Mouse (Mus musculus): ENCODE measurements at regions not wholly inside any gene's neighbourhood (a gene's known extent, or its start where the extent isn't known, plus 50 kb on each side); places are given as distances from the start of the nearest gene placed in this dataset.

GRCm38 (mm10) chr10:96757311-96757710 is 140.5 kb downstream of the Btg1 start:
- no peak for DNase-seq (ENCODE audit: low spot score in 2 of 2)
- intact Hi-C loops (cut with DNase I): loop anchor here (10.0 kb wide), 1 partner anchor 197 kb away; no protein-coding TSS in a partner anchor

DNA sequence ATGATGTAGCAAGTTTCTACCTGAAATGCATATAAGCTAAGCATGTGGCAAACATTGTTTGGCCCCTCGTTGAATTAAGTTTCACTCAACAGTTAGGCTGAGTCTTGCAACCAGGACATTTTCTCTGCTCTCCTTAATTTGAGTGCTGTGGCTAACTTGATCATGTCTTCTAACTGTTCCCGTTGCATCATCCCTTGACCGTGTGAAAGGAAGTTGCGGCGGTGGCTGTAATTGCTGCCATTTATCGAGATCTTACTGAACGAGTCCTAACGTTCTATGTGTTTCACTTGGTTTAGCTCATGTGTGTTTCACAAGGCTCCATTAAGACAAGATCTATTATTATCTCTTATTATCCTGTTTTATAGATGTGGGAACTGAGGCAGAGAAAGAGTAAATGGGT is 144.8 kb downstream of the Btg1 start:
- DNase-seq (ENCODE audit: low spot score in 2 of 2): no peak
- intact Hi-C loops (cut with DNase I): no loop called here

DNA sequence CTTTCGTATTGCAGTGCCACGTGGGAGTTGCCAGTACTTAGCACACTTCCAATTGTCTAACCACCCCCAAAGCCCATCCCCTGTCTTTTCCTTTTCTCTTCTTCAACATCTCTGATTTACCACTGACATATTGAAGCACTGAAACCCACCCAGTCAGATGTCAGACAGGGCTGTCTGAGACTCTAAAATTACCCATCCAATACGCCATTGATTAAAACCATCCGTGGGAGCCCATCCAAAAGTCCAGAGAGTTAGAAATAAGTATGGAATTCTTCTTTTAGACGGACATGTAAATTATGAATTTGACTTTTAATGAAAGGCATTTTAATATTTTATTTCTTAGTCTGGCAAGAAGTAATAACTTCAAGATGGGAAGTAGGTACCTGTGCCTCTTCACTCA is 148.8 kb downstream of the Btg1 start:
- intact Hi-C loops (cut with DNase I): no loop called here
- no peak for DNase-seq (ENCODE audit: low spot score in 2 of 2)

GRCm38 (mm10) chr10:96778220-96778619 is 161.4 kb downstream of the Btg1 start:
- no peak for DNase-seq (ENCODE audit: low spot score in 2 of 2)
- intact Hi-C loops (cut with DNase I): no loop called here

GRCm38 (mm10) chr10:96783966-96784365 is 167.2 kb downstream of the Btg1 start:
- no peak for DNase-seq (ENCODE audit: low spot score in 2 of 2)
- intact Hi-C loops (cut with DNase I): no loop called here

GRCm38 (mm10) chr10:96786903-96787571 is 170.2 kb downstream of the Btg1 start:
- DNase-seq (ENCODE audit: low spot score in 2 of 2): no peak
- intact Hi-C loops (cut with DNase I): no loop called here

DNA sequence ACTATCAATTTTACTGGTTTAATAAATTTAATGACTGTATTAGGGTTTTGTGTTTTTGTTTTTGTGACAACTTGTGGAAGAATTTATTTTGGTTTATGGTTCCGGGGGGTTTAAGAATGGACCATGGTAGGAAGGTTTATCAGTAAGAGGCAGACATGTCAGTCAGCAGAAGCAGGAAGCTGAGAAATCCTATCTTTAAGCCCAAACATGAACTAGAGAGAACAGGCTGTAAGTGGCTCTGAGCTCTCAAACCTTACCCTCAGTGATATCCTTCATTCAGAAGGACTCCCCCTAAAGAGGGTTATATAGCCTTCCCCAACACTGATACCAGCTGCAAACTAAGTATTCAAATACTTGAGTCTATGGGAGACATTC is 170.8 kb downstream of the Btg1 start:
- intact Hi-C loops (cut with DNase I): no loop called here
- DNase-seq (ENCODE audit: low spot score in 2 of 2): no peak

- DNase-seq (ENCODE audit: low spot score in 2 of 2): no peak
- intact Hi-C loops (cut with DNase I): no loop called here
Measured at GRCm38 (mm10) chr10:96788352-96789016, 171.7 kb downstream of the Btg1 start.

- DNase-seq (ENCODE audit: low spot score in 2 of 2): no peak
- intact Hi-C loops (cut with DNase I): no loop called here
Measured at GRCm38 (mm10) chr10:96797116-96797515, 180.3 kb downstream of the Btg1 start.

GRCm38 (mm10) chr10:96800801-96801200 is 184.0 kb downstream of the Btg1 start:
- no peak for DNase-seq (ENCODE audit: low spot score in 2 of 2)
- intact Hi-C loops (cut with DNase I): no loop called here

GRCm38 (mm10) chr10:96804030-96804784 is 187.4 kb downstream of the Btg1 start:
- intact Hi-C loops (cut with DNase I): no loop called here
- no peak for DNase-seq (ENCODE audit: low spot score in 2 of 2)

DNA sequence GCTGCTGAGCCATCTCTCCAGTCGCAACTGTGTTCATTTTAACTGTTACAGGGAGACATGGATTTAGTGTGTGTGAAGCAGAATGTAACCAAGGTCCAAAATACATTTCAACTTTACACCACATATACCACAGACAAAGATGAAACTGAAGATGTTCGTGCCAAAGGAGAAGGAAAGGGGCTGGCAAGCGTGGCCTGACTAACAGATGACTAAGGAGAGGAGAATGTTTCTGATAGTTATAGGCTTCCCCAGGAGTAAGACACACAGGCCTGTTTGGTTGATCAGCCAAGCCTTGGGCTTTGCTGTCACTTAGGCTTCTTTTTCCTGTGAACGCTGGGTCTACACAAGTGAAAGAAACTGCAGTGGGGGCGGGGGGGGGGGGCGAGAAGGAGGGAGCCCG is 189.8 kb downstream of the Btg1 start:
- intact Hi-C loops (cut with DNase I): no loop called here
- no peak for DNase-seq (ENCODE audit: low spot score in 2 of 2)

DNA sequence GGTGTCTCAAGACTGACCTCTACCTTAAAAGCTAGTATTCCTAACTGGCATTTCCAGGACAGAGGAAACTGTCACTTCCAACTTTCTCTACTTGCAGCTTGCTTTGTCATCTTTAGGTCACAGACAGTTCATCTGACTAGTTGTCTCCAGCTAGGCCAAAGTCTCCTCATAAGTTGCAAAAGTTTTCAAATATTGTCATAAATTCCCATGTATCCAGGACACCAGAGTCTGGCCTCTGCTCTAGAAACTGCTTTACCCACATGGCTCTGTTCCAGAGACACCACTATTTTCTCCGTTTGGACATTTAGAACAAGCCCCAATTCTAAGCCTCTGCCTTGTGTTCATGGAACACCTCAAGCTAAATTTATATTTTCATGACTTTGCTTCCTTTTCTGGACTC is 205.0 kb downstream of the Btg1 start:
- DNase-seq (ENCODE audit: low spot score in 2 of 2): no peak
- intact Hi-C loops (cut with DNase I): no loop called here

DNA sequence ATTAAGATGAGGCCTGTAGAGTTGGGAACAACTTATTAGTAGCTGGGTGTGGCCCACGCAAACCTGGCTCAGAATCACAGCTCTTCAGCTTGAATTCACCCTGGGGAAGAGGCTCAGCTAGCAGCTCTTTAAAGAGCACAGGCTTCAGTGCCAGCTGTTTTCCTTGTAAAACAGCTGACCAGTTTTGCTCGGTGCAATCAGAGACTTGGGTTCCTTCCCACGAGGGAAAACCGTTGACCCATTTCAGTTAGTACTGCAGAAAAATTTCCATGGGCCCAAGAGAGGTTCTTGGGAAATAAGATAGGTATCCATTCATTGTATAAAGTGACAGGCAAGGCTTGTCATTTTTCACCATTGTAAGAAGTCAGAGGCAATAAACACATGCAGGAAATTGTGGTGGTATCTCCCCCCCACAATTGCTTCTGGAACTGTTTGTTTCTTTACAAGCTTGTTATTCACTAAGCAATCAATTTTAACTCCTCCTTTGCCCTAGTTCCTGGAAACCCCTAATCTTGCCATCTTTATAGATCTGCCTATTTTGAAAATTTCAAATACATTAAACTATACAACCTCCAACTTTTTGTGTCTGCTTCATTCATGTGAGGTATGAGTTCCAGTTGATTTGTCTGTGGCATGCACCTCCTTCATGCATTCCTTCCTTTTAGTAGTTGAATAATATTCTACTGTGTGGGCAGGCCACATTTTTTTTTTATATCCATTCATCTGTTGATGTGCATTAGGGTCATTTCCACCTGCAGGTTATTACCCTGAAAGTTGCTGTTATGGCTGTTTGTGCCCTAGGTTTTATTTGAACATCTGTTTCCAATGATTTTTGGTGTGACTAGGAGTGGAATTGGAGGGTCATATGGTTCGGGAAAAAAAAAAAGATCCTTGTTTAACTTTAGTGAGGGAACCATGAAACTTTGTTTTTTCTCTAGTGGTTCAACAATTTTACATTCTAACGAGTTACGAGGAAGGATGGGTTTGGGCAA is 205.8 kb downstream of the Btg1 start:
- DNase-seq (ENCODE audit: low spot score in 2 of 2): no peak
- intact Hi-C loops (cut with DNase I): no loop called here

- intact Hi-C loops (cut with DNase I): no loop called here
- DNase-seq (ENCODE audit: low spot score in 2 of 2): no peak
Measured at GRCm38 (mm10) chr10:96826234-96826788, 209.5 kb downstream of the Btg1 start.

GRCm38 (mm10) chr10:96827971-96828370 is 211.2 kb downstream of the Btg1 start:
- intact Hi-C loops (cut with DNase I): no loop called here

GRCm38 (mm10) chr10:96828581-96829246 is 211.9 kb downstream of the Btg1 start:
- intact Hi-C loops (cut with DNase I): no loop called here
- no peak for DNase-seq (ENCODE audit: low spot score in 2 of 2)

More at GRCm38 (mm10) chr10:96827971-96828370, 211.2 kb downstream of the Btg1 start:
- no peak for DNase-seq (ENCODE audit: low spot score in 2 of 2)

DNA sequence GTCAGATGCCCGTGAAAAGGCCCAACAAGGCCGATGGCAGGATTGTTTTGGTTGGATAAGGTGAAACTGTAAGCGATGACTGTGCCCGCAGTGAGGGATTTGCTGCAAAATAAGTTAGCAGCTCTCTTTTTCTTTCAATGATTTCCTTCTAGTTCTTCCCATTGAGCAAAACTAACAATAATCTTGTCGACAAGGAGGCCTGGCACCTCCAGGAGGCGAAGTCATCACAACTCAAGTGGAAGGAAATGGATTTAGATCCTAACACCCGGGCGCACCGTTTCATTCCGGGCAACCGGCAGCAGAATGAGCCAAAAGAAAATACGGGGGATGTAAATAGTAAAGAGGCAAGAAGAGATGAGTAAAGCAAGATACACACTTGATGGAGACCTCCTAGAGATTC is 214.3 kb downstream of the Btg1 start:
- intact Hi-C loops (cut with DNase I): no loop called here

GRCm38 (mm10) chr10:96837230-96837629 is 220.4 kb downstream of the Btg1 start:
- intact Hi-C loops (cut with DNase I): no loop called here
- DNase-seq (ENCODE audit: low spot score in 2 of 2): no peak

More for the DNA sequence above, 214.3 kb downstream of the Btg1 start:
- DNase-seq (ENCODE audit: low spot score in 2 of 2): no peak
